Mouse (Mus musculus) kidney, adult 2 months (tissue): Measurements from ENCODE around the gene Dcst2.

Experiments used
- CTCF ChIP-seq: fragments of 200-500 bp; conservative IDR thresholded peaks from 2 replicates; pipeline ENCODE4 v1.5.1; 2011; ENCODE audit warnings: low read depth, mild to moderate bottlenecking, control low read depth, low read length, moderate library complexity, mixed read lengths; ENCODE audit not compliant: insufficient read depth, insufficient read length
- POLR2A ChIP-seq: fragments of 200-500 bp; IDR thresholded peaks from one replicate; pipeline ENCODE4 v1.6.1; 2011; ENCODE audit warnings: low read depth, low read length, control low read depth

DNA sequence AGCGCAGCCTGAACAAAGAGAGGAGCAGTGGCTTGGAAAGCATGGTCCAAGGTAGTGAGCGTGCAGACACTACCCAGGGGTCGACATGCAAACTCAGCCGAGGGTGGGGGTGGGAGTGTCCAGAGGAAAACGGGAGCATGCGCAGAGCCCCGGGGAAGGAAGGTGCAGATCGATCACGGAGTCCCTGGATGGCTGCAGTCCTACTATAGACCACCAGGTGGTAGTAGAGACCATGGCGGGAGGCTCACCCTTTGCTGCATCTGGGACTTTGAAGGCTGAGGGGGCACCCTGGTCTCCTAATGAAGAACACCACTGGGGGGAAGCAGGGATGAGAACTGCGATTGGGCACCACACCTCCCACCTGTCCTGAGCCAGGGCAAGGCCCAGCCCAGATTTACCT, 21.3 kb upstream of the Dcst2 start:
- no peak for TF ChIP-seq POLR2A
- TF ChIP-seq CTCF = peak; percentile 97
